Mouse (Mus musculus) olfactory bulb, adult 2 months (tissue): ENCODE data around the gene Cpne2. TPM values are rescaled to one million over a fixed set of nuclear protein-coding genes. Genes with fewer than 3 reads are reported as not detected.
A peak's percentile ranks its signal among the peaks of the same experiment; 100 is the strongest.

Source experiments
- H3K27ac ChIP-seq: fragments of 200-500 bp; 2 replicates; pipeline ENCODE4 v1.5.1; 2012; ENCODE audit warnings: low read depth, low read length; ENCODE audit not compliant: insufficient read depth
- H3K4me1 ChIP-seq: fragments of 200-500 bp; 2 replicates; pipeline ENCODE4 v1.6.1; 2012; ENCODE audit warnings: low read length; ENCODE audit not compliant: control insufficient read depth, insufficient read depth
- H3K4me3 ChIP-seq: fragments of 200-500 bp; 2 replicates; pipeline ENCODE4 v1.5.1; 2012; ENCODE audit warnings: mild to moderate bottlenecking, low read depth, low read length, moderate library complexity; ENCODE audit not compliant: insufficient read depth
- CTCF ChIP-seq: fragments of 200-500 bp; IDR thresholded peaks from 2 replicates; pipeline ENCODE4 v1.5.1; 2012; ENCODE audit warnings: low read depth, mild to moderate bottlenecking, low read length, moderate library complexity; ENCODE audit not compliant: insufficient read depth
- POLR2A ChIP-seq: fragments of 200-500 bp; IDR thresholded peaks from 2 replicates; pipeline ENCODE4 v1.6.1; 2012; ENCODE audit warnings: mild to moderate bottlenecking, low read depth, low read length, moderate library complexity; ENCODE audit not compliant: insufficient read depth
- WGBS: fragments of 180-500 bp; shearing (Covaris S2); methylation state at CpG from one replicate; pipeline ENCODE4 v1.1.7; 2018; 5-methylcytosine and 5-hydroxymethylcytosine counted together
- polyA plus RNA-seq: library from polyadenylated mRNA; stranded (reverse); fragments of >200 nt; gene quantifications from 2 replicates; pipeline ENCODE4 v1.2.4, GENCODE M21; 2012; ENCODE audit warnings: low replicate concordance; ENCODE audit not compliant: missing spikeins, insufficient read depth, insufficient read length

Cpne2 gene
- polyA plus RNA-seq, result not detected in 2 replicates

DNA sequence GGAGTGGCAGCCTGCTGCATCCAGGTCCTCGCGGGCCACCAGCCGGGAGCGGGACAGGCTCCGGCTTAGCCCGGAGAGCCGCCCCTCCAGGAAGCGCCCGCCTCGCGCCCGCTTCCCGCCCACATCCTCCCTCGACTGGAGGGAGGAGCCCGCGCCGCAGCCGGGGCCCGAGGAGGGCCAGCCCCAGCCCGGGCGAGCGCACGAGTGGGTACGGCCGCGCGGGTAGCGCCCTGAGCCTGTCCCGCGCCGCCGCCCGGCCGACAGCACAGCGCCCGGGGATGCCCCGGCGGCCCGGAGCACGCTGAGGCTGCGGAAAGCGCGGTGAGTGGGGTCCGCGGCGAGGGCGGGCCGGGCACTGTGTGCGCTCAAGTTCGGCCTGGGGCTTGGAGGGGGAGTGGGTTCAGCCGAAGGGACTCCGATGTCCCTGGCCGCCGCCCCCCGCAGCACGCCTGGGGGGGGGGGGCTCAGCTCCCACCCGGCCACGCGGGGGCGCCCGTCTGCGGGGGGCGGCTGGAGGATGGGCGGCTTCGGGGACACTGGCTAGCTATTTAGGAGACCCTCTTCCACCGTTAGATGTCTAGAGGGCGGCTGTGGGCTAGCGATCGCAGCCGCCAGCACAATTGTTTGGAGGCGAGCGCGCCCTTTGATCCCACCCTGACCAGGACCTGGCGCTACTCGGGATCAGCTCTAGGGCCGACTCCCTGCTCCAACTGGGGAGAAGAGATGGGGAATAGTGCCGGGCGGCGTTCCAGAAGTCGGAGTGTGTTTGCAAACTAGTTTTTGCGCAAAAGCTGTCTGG lies at the start of gene Cpne2:
Cpne2 (plus strand) TSS at position 118 of the 799 bp plus-strand sequence.
- under 1% methylated on average over 78 of the region's 81 CpGs for WGBS
- TF ChIP-seq POLR2A (peak; percentile 53; the same call in 1 of the 2 replicates), CTCF (peak; percentile 63; the same call in 1 of the 2 replicates)
- Histone ChIP-seq H3K4me1 (peaks cover 26% of the 10 kb centered on the region), H3K4me3 (peak within 1 kb of the TSS; percentile 78), H3K27ac (peak within 1 kb of the TSS; percentile 62; the same call in 1 of the 2 replicates)

DNA sequence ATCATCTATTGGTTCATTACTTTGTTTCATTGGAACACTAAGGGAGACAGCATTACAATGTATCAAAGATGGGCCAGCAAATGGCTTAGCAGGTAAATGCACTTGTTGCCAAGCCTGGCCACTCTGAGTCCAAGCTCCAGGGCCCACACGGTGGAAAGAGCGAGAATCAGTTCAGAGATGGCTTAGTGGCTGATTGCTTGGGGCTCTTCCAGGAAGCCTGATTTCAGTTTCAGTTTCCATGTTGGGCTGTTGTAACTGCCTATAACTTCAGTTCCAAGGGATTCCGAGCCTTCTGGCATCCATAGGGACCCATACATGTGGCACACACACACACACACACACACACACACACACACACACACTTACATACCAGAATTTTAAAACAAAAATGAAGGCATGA lies 47.5 kb upstream of the Cpne2 start:
- WGBS, result 75% methylated on average over 3 of the region's 3 CpGs
- TF ChIP-seq CTCF (no peak), POLR2A (no peak)
- 0 out of 2 replicates have a peak, but pooled peaks cover 4% of the 10 kb centered on the region for H3K4me1 ChIP-seq
- no peak overlapping the region for H3K27ac ChIP-seq
- no peak overlapping the region for H3K4me3 ChIP-seq

DNA sequence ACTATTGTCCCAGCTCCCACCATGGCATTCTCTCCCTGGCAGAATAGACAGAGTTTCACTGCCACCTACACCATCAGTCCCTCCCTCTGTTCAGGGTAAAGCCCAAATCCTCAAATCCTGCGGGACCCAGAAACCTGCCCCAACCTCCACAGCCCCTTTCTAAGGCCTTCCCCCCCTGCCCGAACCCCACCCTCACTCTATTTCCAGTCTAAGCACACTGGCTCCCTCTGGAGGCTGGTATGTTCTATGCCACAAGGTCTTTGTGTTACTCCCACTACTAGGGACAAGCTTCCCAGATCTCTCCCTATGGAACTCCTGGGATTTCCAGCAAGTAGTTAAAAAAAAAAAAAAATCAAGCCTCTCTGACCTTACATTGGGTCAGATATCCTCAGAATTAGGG lies 46.9 kb upstream of the Cpne2 start:
- H3K27ac ChIP-seq, result no peak overlapping the region
- WGBS, result 14% methylated on average over 2 of the region's 2 CpGs
- H3K4me3 ChIP-seq, result no peak overlapping the region
- TF ChIP-seq POLR2A (no peak), CTCF (no peak)
- 0 out of 2 replicates have a peak, but pooled peaks cover 4% of the 10 kb centered on the region for H3K4me1 ChIP-seq

DNA sequence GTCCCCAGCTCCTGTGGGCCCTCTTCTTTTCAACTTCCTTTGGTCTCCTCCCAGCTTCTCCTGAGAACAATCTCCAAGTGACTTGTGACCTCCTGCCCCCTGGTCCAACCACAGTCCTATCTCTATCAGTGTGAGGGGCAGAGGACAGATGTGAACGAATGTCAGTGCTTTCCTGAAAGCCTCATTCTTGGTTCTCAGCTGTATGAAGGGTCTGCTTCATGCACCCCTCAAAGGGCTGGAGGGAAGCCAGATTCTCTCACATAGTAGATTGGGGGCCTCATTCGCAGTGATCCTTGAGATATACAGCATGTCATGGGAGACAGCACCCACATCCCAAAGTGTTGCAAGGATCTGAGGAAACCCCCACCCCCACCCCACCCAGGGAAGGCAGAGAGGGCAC lies 44.8 kb upstream of the Cpne2 start:
- H3K27ac ChIP-seq, result no peak overlapping the region
- no peak overlapping the region for H3K4me3 ChIP-seq
- no peak for TF ChIP-seq POLR2A
- no peak for TF ChIP-seq CTCF
- H3K4me1 ChIP-seq, result peaks cover 7% of the 10 kb centered on the region
- 87% methylated on average over 2 of the region's 2 CpGs for WGBS

DNA sequence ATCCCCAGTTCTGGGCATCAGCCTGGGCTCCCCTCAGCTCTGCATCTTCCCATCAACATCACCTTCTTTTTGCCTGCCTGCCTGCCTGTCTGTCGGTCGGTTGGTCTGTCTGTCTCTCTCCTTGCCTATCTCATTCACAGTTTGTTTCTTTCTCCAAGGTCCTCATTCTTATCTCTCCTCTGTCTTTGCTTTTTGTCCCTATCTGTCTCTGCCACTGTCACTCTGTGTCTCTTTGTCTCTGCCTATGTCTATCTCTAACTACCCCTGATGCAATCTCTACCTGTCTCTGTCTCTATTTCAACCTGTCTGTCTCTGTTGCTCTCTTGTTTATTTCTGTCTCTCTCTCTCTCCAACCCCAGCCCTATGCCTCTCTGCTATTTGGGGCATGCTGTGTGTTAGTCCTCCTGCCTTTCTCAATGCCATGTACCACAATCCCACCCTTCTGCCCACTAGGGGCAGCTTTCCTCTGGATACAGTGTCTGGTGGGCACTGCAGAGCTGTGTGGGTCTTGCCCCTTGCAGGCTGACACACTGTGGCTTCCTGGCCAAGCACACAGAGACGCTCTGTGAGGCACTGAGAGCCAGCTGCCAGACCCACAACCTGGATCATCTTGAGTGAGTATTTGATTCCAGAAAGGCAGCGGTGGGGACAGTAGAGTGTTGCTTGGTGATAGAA lies 42.8 kb upstream of the Cpne2 start:
- H3K27ac ChIP-seq, result no peak overlapping the region
- WGBS, result 85% methylated on average over 4 of the region's 4 CpGs
- H3K4me3 ChIP-seq, result no peak overlapping the region
- peaks cover 7% of the 10 kb centered on the region for H3K4me1 ChIP-seq
- no peak for TF ChIP-seq POLR2A
- no peak for TF ChIP-seq CTCF

DNA sequence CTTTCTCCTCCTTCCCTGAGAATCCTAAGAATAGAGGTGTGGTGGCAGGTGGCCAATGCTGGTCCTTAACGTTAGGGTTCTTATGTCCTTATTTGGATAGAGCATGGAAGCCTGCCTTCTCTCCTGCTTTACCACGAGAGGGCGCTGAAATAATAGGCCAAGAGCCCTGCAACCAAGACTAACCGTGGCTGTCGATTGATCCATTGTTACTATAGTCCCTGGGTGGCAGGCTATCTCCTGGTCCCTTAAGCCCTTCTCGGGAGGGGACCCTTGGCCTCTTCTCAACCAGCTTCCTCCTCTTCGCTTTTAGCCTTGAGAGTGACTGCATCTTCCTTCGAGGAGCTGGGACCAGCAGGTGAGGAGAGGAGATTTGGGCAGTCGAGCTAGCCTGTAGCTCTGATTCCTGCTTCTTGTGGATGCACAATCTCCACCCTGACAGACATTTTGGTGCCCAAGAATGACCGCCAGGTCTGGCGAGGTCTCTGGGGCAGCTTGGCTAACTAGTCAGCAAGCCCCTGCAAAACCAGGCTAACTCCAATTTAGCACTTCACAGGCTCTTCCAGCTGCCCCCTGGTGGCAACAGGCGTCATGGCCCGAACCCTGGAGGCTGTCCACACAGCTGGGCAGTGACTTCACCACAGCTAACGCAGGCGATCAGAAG lies 40.6 kb upstream of the Cpne2 start:
- WGBS, result 2% methylated on average over 15 of the region's 15 CpGs
- no peak overlapping the region for H3K27ac ChIP-seq
- TF ChIP-seq CTCF (peak; percentile 86), POLR2A (no peak)
- peak overlapping the region; percentile 6; the same call in 1 of the 2 replicates for H3K4me3 ChIP-seq
- H3K4me1 ChIP-seq, result peaks cover 3% of the 10 kb centered on the region

DNA sequence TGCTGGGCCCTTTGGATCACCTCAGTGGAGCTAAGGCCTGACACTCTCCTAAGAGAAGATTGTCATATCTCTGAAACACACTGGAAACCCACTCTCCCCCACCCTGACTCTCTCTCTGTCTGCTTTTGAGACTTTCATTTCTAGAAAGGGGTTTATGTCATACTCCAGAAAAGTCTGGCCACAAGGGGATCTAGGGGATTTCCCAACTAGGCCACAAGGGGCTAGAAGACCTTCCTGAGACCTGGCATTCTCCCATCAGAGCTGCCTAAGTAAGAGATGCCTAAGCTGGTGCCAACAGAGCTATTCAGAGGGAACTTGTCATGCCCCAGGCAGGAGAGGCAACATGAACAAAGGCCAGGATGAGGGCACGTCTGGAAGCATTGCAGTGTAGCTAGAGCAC lies 39.5 kb upstream of the Cpne2 start:
- 79% methylated on average over 1 of the region's 1 CpGs for WGBS
- TF ChIP-seq POLR2A (no peak), CTCF (no peak)
- H3K27ac ChIP-seq, result no peak overlapping the region
- H3K4me3 ChIP-seq, result no peak overlapping the region
- H3K4me1 ChIP-seq, result peaks cover 8% of the 10 kb centered on the region

DNA sequence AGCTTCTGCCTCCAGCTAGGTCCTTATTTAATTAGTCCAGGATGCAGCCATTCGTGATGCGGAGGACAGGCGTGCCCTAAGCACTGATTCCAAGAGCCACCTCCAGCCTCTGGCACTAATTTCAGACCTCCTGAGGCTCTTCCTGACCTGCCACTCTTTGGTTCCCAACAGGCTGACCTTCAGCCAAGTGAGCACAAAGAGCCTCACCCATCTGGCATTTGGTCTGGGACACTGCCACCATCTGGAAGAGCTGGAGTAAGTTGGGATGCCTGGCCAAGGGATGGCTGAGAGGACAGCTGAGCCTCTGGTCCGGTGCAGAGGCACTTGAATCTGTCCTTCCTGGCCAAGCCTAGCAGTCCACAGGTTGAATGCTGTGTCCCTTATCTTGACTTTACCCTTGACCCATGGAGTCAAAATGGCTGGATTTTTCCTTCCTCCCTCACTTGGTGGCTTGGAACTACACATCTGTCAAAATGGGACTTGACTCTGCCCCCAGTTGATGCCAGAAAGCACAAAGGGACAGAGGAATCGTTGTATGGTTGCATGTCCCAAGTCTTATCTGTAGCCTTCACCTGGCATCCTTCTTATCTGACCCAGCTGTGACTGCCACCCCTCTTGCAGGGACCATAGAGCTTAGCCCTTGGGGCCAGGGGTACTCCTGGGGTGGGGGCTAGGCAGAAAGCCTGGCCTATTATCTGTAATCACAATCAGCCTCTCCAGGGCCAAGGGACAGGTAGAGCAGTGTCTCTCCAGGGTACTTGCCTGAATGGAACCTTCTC lies 17.2 kb upstream of the Cpne2 start:
- TF ChIP-seq CTCF, result no peak
- no peak for TF ChIP-seq POLR2A
- Histone ChIP-seq H3K4me1 (peaks cover 17% of the 10 kb centered on the region), H3K4me3 (no peak overlapping the region), H3K27ac (no peak overlapping the region)
- 61% methylated on average over 5 of the region's 5 CpGs for whole genome bisulfite sequencing
